Mouse (Mus musculus): Measurements from ENCODE around the gene Il18. TPM values are rescaled to one million over a fixed set of nuclear protein-coding genes. Genes with fewer than 3 reads are reported as not detected.
A peak's percentile ranks its signal among the peaks of the same experiment; 100 is the strongest.

Il18 gene
- polyA plus RNA-seq, 1 experiment from 2014 or later: 13.6 TPM

- Histone ChIP-seq H3K9me3 (no peaks in the 10 kb centered on the region), H3K27me3 (replicated peaks) (no peaks in the 10 kb centered on the region), H3K9ac (no peak overlapping the region), H3K27ac (no peak overlapping the region), H3K36me3 (peaks cover 36% of the 10 kb centered on the region), H3K4me1 (no peaks in the 10 kb centered on the region), H3K4me2 (replicated peaks) (no peak overlapping the region), H3K4me3 (no peak overlapping the region)
- no peak for ATAC-seq (ENCODE audit: low FRiP score, low read depth)
- WGBS: 84% methylated on average over 3 of the region's 3 CpGs
Measured at GRCm38 (mm10) chr9:50593544-50593943, 38.9 kb downstream of the Il18 start.

- Histone ChIP-seq H3K4me2 (replicated peaks) (no peak overlapping the region), H3K36me3 (peaks cover 46% of the 10 kb centered on the region), H3K4me1 (no peaks in the 10 kb centered on the region), H3K27me3 (replicated peaks) (no peaks in the 10 kb centered on the region), H3K4me3 (no peak overlapping the region), H3K9ac (no peak overlapping the region), H3K27ac (no peak overlapping the region), H3K9me3 (no peaks in the 10 kb centered on the region)
- WGBS: 78% methylated on average over 12 of the region's 12 CpGs
- no peak for ATAC-seq (ENCODE audit: low FRiP score, low read depth)
Measured at GRCm38 (mm10) chr9:50594794-50595417, 40.3 kb downstream of the Il18 start.

GRCm38 (mm10) chr9:50596973-50597372, 42.3 kb downstream of the Il18 start:
- no peak for ATAC-seq (ENCODE audit: low FRiP score, low read depth)

GRCm38 (mm10) chr9:50601536-50601935, 46.9 kb downstream of the Il18 start:
- no peak for ATAC-seq (ENCODE audit: low FRiP score, low read depth)
- WGBS: 91% methylated on average over 6 of the region's 6 CpGs

More at GRCm38 (mm10) chr9:50596973-50597372, 42.3 kb downstream of the Il18 start:
- H3K9ac ChIP-seq: no peak overlapping the region
- H3K27ac ChIP-seq: no peak overlapping the region
- WGBS: 94% methylated on average over 8 of the region's 8 CpGs
- H3K4me1 ChIP-seq: peaks cover 4% of the 10 kb centered on the region
- H3K36me3 ChIP-seq: peaks cover 50% of the 10 kb centered on the region
- no peak overlapping the region for H3K4me2 ChIP-seq (replicated peaks)
- H3K9me3 ChIP-seq: no peaks in the 10 kb centered on the region
- no peak overlapping the region for H3K4me3 ChIP-seq
- no peaks in the 10 kb centered on the region for H3K27me3 ChIP-seq (replicated peaks)

GRCm38 (mm10) chr9:50602055-50602845, 47.6 kb downstream of the Il18 start:
- Histone ChIP-seq H3K36me3 (peaks cover 33% of the 10 kb centered on the region), H3K9me3 (no peaks in the 10 kb centered on the region), H3K4me2 (replicated peaks) (peak overlapping the region; percentile 84), H3K4me1 (peaks cover 24% of the 10 kb centered on the region), H3K9ac (peak overlapping the region; percentile 84; the same call in 1 of the 2 replicates), H3K27ac (no peak overlapping the region), H3K4me3 (peak overlapping the region; percentile 63; the same call in 1 of the 2 replicates), H3K27me3 (replicated peaks) (no peaks in the 10 kb centered on the region)
- ATAC-seq (ENCODE audit: low FRiP score, low read depth): no peak
- 91% methylated on average over 7 of the region's 7 CpGs for WGBS

More at GRCm38 (mm10) chr9:50601536-50601935, 46.9 kb downstream of the Il18 start:
- no peak overlapping the region for H3K4me2 ChIP-seq (replicated peaks)
- peaks cover 35% of the 10 kb centered on the region for H3K36me3 ChIP-seq
- peaks cover 24% of the 10 kb centered on the region for H3K4me1 ChIP-seq
- H3K27ac ChIP-seq: no peak overlapping the region
- no peak overlapping the region for H3K9ac ChIP-seq
- no peaks in the 10 kb centered on the region for H3K27me3 ChIP-seq (replicated peaks)
- H3K4me3 ChIP-seq: no peak overlapping the region
- H3K9me3 ChIP-seq: no peaks in the 10 kb centered on the region

- H3K9ac ChIP-seq: peak within 1 kb of the TSS; percentile 84
- H3K4me1 ChIP-seq: peaks cover 24% of the 10 kb centered on the region
- no peaks in the 10 kb centered on the region for H3K9me3 ChIP-seq
- H3K27me3 ChIP-seq (replicated peaks): no peaks in the 10 kb centered on the region
- peak within 1 kb of the TSS; percentile 84 for H3K27ac ChIP-seq
- 1% methylated on average over 48 of the region's 48 CpGs for WGBS
- peak within 1 kb of the TSS; percentile 63 for H3K4me3 ChIP-seq
- ATAC-seq (ENCODE audit: low FRiP score, low read depth): peak; percentile 95
- H3K4me2 ChIP-seq (replicated peaks): peak within 1 kb of the TSS; percentile 84
- H3K36me3 ChIP-seq: peaks cover 31% of the 10 kb centered on the region
Measured at GRCm38 (mm10) chr9:50603189-50603997, 48.8 kb downstream of the Il18 start, which contains the start of the genes Sdhd and Timm8b. Gene Sdhd (minus strand): TSS chr9:50603812. Gene Timm8b (plus strand): TSS chr9:50603910.

GRCm38 (mm10) chr9:50603998-50604324, 49.3 kb downstream of the Il18 start:
- Histone ChIP-seq H3K4me2 (replicated peaks) (peak overlapping the region; percentile 84), H3K9ac (peak overlapping the region; percentile 84), H3K27ac (peak overlapping the region; percentile 84), H3K9me3 (no peaks in the 10 kb centered on the region), H3K27me3 (replicated peaks) (no peaks in the 10 kb centered on the region), H3K4me3 (peak overlapping the region; percentile 63), H3K36me3 (peaks cover 30% of the 10 kb centered on the region), H3K4me1 (peaks cover 24% of the 10 kb centered on the region)
- ATAC-seq (ENCODE audit: low FRiP score, low read depth): peak; percentile 91
- 0% methylated on average over 24 of the region's 24 CpGs for WGBS

- Histone ChIP-seq H3K36me3 (peaks cover 29% of the 10 kb centered on the region), H3K4me1 (peaks cover 24% of the 10 kb centered on the region), H3K9ac (peak overlapping the region; percentile 84), H3K27ac (peak overlapping the region; percentile 84), H3K9me3 (no peaks in the 10 kb centered on the region), H3K4me3 (peak overlapping the region; percentile 63), H3K27me3 (replicated peaks) (no peaks in the 10 kb centered on the region), H3K4me2 (replicated peaks) (peak overlapping the region; percentile 84)
- no peak for ATAC-seq (ENCODE audit: low FRiP score, low read depth)
- WGBS: 3% methylated on average over 6 of the region's 6 CpGs
Measured at GRCm38 (mm10) chr9:50604338-50604737, 49.7 kb downstream of the Il18 start.

GRCm38 (mm10) chr9:50612115-50612514, 57.5 kb downstream of the Il18 start:
- 86% methylated on average over 4 of the region's 4 CpGs for WGBS
- no peak for ATAC-seq (ENCODE audit: low FRiP score, low read depth)
- Histone ChIP-seq H3K4me3 (no peak overlapping the region), H3K9ac (no peak overlapping the region), H3K36me3 (peaks cover 65% of the 10 kb centered on the region), H3K9me3 (no peaks in the 10 kb centered on the region), H3K4me1 (peaks cover 10% of the 10 kb centered on the region), H3K4me2 (replicated peaks) (no peak overlapping the region), H3K27ac (no peak overlapping the region), H3K27me3 (replicated peaks) (no peaks in the 10 kb centered on the region)

- no peaks in the 10 kb centered on the region for H3K27me3 ChIP-seq (replicated peaks)
- H3K9ac ChIP-seq: peak overlapping the region; percentile 95
- ATAC-seq (ENCODE audit: low FRiP score, low read depth): no peak
- no peak overlapping the region for H3K27ac ChIP-seq
- H3K4me3 ChIP-seq: peak overlapping the region; percentile 99
- 38% methylated on average over 11 of the region's 11 CpGs for WGBS
- peaks cover 13% of the 10 kb centered on the region for H3K4me1 ChIP-seq
- H3K9me3 ChIP-seq: no peaks in the 10 kb centered on the region
- H3K4me2 ChIP-seq (replicated peaks): peak overlapping the region; percentile 86
- H3K36me3 ChIP-seq: peaks cover 32% of the 10 kb centered on the region
Measured at GRCm38 (mm10) chr9:50616161-50616560, 61.5 kb downstream of the Il18 start.

GRCm38 (mm10) chr9:50616766-50617603, 62.4 kb downstream of the Il18 start, which contains the start of the genes Pih1d2 and Nkapd1:
Gene Pih1d2 (plus strand): TSS chr9:50617321.
Gene Nkapd1 (minus strand): TSS chr9:50617464.
- WGBS: under 1% methylated on average over 81 of the region's 81 CpGs
- peak within 1 kb of the TSS; percentile 95 for H3K9ac ChIP-seq
- H3K4me2 ChIP-seq (replicated peaks): peak within 1 kb of the TSS; percentile 86
- ATAC-seq (ENCODE audit: low FRiP score, low read depth): peak; percentile 95
- peak within 1 kb of the TSS; percentile 99 for H3K4me3 ChIP-seq
- peak within 1 kb of the TSS; percentile 85 for H3K27ac ChIP-seq
- no peaks in the 10 kb centered on the region for H3K27me3 ChIP-seq (replicated peaks)
- peaks cover 13% of the 10 kb centered on the region for H3K4me1 ChIP-seq
- peaks cover 30% of the 10 kb centered on the region for H3K36me3 ChIP-seq
- no peaks in the 10 kb centered on the region for H3K9me3 ChIP-seq
